Mouse (Mus musculus) skeletal muscle tissue, adult 2 months (tissue): ENCODE results near the gene Pitpnm1.

Experiments used
- DNase-seq: peaks from one replicate; pipeline ENCODE4 v3.0.0-alpha.2; 2012; ENCODE audit warnings: low read depth, low spot score

Pitpnm1 gene

GRCm38 (mm10) chr19:4094774-4095303 lies 5.0 kb upstream of the Pitpnm1 start:
- DNase-seq, result no peak

GRCm38 (mm10) chr19:4095802-4096201 lies 4.0 kb upstream of the Pitpnm1 start:
- DNase-seq, result no peak

DNA sequence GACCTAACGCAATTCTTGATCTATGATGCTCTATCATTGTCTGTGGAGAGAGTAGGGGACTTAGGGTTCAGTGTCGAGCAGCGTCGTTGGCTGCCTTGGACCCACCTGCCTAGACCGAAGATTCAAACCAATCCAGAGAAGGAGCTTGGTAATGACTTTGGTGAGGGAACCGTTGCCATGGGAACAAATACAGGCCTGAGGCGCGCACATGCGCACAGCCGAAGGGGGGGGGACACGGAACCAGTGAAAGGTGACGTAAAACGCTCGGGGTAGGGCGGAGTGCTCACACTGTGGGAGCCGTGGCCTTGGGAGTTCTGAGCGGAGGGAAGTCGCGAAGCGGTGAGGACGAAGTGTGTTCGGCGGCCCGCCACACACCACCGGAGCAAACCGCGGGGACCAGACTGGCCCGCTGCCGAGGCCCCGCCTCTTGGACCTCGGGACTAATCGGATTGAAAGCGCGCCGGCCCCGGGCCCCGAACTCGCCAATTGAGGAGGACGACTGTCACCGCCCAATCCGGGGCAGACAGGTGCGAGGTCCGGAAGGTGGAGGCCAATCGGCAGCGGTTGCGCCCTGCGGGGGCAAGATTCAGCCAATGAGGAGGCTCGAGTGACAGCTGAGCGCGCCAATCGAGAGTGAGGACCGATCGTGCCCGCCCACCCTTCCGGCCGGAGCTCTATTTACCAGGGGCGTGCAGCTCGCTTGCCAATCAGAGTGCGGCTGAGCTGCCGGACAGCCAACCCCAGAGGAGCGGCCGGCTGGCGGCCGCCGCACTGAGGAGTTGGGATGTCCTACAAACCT lies 3.0 kb upstream of the Pitpnm1 start, which contains the start of gene Cdk2ap2:
TSS of gene Cdk2ap2 (plus strand) at position 541 of the 799 bp plus-strand sequence.
- DNase-seq, result peak; percentile 99

DNA sequence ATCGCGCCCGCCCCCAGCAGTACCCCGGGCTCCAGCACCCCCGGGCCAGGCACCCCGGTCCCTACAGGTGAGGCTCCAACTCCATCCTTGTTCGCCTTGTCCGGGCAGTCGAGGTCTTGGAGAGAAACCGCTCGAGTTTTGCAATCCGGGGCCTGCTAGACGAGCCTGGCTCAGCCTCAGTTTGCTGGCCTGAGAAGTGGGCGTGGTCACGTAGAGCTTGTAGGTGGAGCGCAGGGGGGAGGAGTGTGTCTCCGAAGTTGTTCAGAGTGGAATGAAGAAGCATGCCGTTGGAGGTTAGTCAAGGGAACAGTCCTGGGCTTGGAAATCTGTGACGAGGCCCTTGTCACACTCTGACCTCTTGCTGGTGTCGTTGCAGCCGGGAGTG lies 2.4 kb upstream of the Pitpnm1 start:
- DNase-seq, result peak; percentile 85

- DNase-seq, result no peak
These were observed 1.4 kb upstream of the Pitpnm1 start for GRCm38 (mm10) chr19:4098426-4098825.

GRCm38 (mm10) chr19:4099056-4099455 lies 742 bp upstream of the Pitpnm1 start:
- peak; percentile 89 for DNase-seq

DNA sequence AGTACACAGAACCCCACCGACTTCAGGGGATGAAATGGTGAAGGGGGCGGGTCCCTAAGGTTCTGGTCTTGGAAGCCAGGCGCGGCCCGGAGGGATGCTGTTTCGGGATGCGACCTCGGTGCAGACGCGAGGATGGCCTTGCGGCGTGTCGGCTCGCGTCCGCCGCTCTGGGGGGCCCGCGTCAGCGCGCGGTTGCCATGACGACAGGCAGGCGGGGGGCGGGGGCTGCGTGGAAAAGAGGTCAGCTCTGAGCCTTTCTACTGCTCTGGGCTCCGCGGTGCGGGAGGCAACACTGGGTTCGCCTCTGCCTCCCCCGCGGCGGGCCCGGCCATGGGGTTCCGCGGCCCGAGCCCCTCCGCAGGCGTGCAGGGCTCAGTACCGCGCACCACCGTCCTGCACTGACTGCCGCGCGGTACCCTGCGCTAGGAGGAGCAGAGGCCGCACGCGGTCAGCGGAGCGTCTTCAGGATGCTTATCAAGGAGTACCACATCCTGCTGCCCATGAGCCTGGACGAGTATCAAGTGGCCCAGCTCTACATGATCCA lies 992 bp downstream of the Pitpnm1 start:
- DNase-seq, result no peak

DNA sequence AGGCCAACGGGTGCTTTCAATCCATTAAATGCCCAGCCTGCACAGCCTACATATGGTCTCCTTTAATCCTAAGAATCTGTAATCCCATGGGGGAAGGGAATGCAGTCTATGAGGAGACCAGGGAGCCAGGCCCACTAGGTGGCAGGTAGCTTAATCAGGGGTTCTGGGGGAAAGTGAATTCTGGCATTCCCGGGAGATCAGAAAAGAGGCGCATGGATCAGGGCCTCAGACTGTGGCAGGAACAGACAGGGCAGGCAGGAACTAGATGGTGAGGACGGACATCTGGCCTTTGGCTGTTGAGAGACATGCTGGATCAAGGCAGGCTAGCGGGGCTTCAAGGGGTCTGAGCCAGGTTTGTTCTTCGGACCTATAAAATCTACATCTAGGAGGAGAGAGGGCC lies 1.7 kb downstream of the Pitpnm1 start:
- DNase-seq, result no peak

DNA sequence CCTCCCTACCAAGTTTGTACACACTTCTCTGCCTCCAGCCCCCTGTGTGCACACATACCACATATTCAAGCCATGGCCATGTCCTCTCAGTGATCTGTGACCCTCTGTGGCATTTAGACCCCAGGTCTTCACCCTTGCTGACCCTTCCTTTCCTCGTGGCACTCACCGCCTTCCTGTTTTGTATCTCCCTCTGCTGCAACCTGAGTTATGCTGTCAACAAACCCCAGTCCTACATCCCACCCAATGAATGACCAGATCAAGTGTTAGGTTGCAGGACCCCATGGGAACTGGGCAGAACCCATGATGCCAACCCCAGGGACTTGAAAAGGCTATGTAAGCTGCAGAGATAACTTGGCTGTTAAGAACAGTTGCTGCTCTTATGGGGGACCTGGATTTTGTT lies 2.3 kb downstream of the Pitpnm1 start:
- no peak for DNase-seq

DNA sequence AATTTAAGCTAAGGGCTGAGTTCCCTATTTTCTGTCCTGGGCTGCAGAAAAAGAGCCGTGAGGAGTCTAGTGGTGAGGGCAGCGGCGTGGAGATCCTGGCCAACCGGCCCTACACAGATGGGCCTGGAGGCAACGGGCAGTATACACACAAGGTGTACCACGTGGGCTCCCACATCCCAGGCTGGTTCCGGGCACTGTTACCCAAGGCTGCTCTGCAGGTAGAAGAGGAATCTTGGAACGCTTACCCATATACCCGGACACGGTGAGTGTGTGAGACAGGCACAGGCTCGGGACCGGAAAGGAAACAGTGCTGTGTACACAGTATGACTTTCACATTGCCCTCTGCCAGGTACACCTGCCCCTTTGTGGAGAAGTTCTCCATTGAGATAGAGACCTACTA lies 2.8 kb downstream of the Pitpnm1 start:
- DNase-seq, result no peak

DNA sequence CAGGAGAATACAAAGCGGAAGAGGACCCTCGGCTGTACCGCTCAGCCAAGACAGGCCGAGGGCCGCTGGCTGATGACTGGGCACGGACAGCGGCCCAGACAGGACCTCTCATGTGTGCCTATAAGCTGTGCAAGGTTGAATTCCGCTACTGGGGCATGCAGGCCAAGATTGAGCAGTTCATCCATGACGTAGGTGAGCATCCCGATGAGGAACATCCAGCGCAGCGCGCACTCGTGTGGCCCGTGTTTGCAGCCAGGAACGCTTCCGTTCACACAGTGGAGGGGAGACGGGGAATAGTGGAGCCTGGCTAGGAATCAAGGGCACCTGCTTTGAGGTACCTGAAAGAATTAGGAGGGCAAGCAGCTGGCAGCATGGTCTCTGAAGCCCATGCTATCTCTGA lies 3.5 kb downstream of the Pitpnm1 start:
- no peak for DNase-seq

GRCm38 (mm10) chr19:4103792-4104191 lies 4.0 kb downstream of the Pitpnm1 start:
- no peak for DNase-seq

- DNase-seq, result no peak
These were observed 4.9 kb downstream of the Pitpnm1 start for GRCm38 (mm10) chr19:4104675-4105194.

- no peak for DNase-seq
These were observed 6.9 kb downstream of the Pitpnm1 start for GRCm38 (mm10) chr19:4106654-4107053.

- DNase-seq, result no peak
These were observed 8.7 kb downstream of the Pitpnm1 start for GRCm38 (mm10) chr19:4108535-4108934.

DNA sequence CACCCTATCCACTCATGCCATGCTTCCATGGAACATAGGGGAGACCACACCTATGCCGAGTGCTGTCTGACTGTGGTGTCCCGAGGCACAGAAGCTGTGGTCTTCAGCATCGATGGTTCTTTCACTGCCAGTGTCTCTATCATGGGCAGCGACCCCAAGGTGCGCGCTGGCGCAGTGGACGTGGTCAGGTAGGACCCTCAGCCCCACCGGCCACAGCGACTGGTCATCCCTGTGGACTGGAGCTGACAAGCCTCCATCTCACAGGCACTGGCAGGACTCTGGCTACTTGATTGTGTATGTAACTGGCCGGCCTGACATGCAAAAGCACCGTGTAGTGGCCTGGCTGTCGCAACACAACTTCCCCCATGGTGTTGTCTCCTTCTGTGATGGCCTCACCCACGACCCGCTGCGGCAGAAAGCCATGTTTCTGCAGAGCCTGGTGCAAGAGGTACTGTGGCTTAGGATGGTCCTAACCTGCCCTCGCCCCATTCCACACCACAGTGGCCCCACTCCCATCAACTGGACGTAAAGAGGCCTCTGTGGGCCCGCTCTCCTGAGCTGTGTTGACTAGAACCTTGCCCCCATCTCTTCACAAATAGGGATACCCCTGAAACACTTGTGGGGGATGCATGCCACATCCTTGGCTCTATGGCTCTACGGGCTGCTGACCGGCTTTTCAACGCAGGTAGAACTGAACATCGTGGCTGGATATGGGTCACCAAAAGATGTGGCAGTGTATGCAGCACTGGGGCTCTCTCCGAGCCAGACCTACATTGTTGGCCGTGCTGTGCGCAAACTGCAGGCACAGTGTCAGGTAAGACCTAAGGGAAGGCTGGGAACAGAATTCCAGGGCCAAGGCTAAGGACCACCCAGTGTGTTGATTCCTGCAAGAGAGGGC lies 12.5 kb downstream of the Pitpnm1 start:
- DNase-seq, result no peak

DNA sequence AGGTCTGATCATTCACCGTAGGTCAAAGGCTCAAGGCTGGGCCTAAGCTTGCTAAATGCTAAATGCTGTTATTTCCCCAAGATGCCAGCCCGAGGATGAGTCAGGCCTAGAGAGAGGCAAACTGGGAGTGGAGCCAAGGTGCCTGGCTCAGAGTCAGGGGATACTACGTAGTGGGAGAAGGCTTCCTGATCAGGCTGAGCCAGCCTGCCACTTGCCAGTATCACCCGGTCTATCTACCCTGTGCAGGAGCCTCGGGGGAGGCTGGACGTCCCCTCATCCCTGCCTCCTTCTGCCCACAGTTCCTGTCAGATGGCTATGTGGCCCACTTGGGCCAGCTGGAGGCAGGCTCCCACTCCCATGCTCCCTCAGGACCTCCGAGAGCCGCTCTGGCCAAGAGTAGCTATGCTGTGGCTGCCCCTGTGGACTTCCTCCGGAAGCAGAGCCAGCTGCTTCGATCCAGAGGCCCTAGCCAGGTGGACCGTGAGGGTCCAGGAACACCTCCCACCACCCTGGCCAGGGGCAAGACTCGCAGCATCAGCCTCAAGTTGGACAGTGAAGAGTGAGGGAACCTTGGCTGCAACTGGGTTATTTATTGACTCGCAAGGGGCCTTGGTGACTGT lies 13.5 kb downstream of the Pitpnm1 start:
- DNase-seq, result peak; percentile 81

- DNase-seq, result no peak
These were observed 14.0 kb downstream of the Pitpnm1 start for GRCm38 (mm10) chr19:4113806-4114230.

- no peak for DNase-seq
These were observed 14.8 kb downstream of the Pitpnm1 start for GRCm38 (mm10) chr19:4114551-4114950.

GRCm38 (mm10) chr19:4115144-4115543 lies 15.3 kb downstream of the Pitpnm1 start:
- no peak for DNase-seq

GRCm38 (mm10) chr19:4115816-4116215 lies 16.0 kb downstream of the Pitpnm1 start:
- DNase-seq, result no peak
